Mouse (Mus musculus): ENCODE results near the gene Ccdc88b.

The Ccdc88b gene

GRCm38 (mm10) chr19:6858031-6858430, at the start of gene Ccdc88b:
Gene Ccdc88b, minus strand, starts transcription at chr19:6858211.
- DNase-seq (ENCODE audit: low read depth, low spot score) = peak; percentile 98

GRCm38 (mm10) chr19:6907094-6907493, 49.1 kb upstream of the Ccdc88b start:
- DNase-seq (ENCODE audit: low read depth, low spot score) = no peak

GRCm38 (mm10) chr19:6906199-6906598, 48.2 kb upstream of the Ccdc88b start:
- no peak for DNase-seq (ENCODE audit: low read depth, low spot score)

GRCm38 (mm10) chr19:6905498-6906159, 47.6 kb upstream of the Ccdc88b start:
- DNase-seq (ENCODE audit: low read depth, low spot score) = no peak

- DNase-seq (ENCODE audit: low read depth, low spot score) = no peak
Measured at GRCm38 (mm10) chr19:6904846-6905245, 46.8 kb upstream of the Ccdc88b start.

- DNase-seq (ENCODE audit: low read depth, low spot score) = no peak
Measured at GRCm38 (mm10) chr19:6903031-6903430, 45.0 kb upstream of the Ccdc88b start.

- DNase-seq (ENCODE audit: low read depth, low spot score) = no peak
Measured at GRCm38 (mm10) chr19:6899641-6900040, 41.6 kb upstream of the Ccdc88b start.

- DNase-seq (ENCODE audit: low read depth, low spot score) = peak; percentile 66
Measured at GRCm38 (mm10) chr19:6895608-6896305, 37.7 kb upstream of the Ccdc88b start.

GRCm38 (mm10) chr19:6893731-6894451, 35.9 kb upstream of the Ccdc88b start:
- DNase-seq (ENCODE audit: low read depth, low spot score) = no peak

GRCm38 (mm10) chr19:6892512-6892911, 34.5 kb upstream of the Ccdc88b start:
- DNase-seq (ENCODE audit: low read depth, low spot score) = no peak

GRCm38 (mm10) chr19:6877965-6878364, 20.0 kb upstream of the Ccdc88b start:
- no peak for DNase-seq (ENCODE audit: low read depth, low spot score)

- DNase-seq (ENCODE audit: low read depth, low spot score) = no peak
Measured at GRCm38 (mm10) chr19:6876799-6877198, 18.8 kb upstream of the Ccdc88b start.

GRCm38 (mm10) chr19:6875834-6876233, 17.8 kb upstream of the Ccdc88b start:
- DNase-seq (ENCODE audit: low read depth, low spot score) = no peak

GRCm38 (mm10) chr19:6874257-6874656, 16.2 kb upstream of the Ccdc88b start:
- DNase-seq (ENCODE audit: low read depth, low spot score) = no peak

GRCm38 (mm10) chr19:6872701-6873100, 14.7 kb upstream of the Ccdc88b start:
- DNase-seq (ENCODE audit: low read depth, low spot score) = peak; percentile 50

- peak; percentile 82 for DNase-seq (ENCODE audit: low read depth, low spot score)
Measured at GRCm38 (mm10) chr19:6871574-6872271, 13.7 kb upstream of the Ccdc88b start.

GRCm38 (mm10) chr19:6869355-6869754, 11.3 kb upstream of the Ccdc88b start:
- peak; percentile 80 for DNase-seq (ENCODE audit: low read depth, low spot score)

- no peak for DNase-seq (ENCODE audit: low read depth, low spot score)
Measured at GRCm38 (mm10) chr19:6861451-6861850, 3.4 kb upstream of the Ccdc88b start.

- peak; percentile 87 for DNase-seq (ENCODE audit: low read depth, low spot score)
Measured at GRCm38 (mm10) chr19:6860706-6861105, 2.7 kb upstream of the Ccdc88b start.

- DNase-seq (ENCODE audit: low read depth, low spot score) = peak; percentile 52
Measured at GRCm38 (mm10) chr19:6859971-6860370, 2.0 kb upstream of the Ccdc88b start.

GRCm38 (mm10) chr19:6859032-6859651, 1.1 kb upstream of the Ccdc88b start:
- DNase-seq (ENCODE audit: low read depth, low spot score) = peak; percentile 77
